Mouse (Mus musculus): Measurements from ENCODE around the gene Grm5.

Gene Grm5

GRCm38 (mm10) chr7:87583868-87584267 lies at the start of gene Grm5:
Grm5 (plus strand) TSS chr7:87584168.
- DNase-seq (ENCODE audit: low read depth, low spot score): no peak

GRCm38 (mm10) chr7:87539031-87539430 lies 44.9 kb upstream of the Grm5 start:
- DNase-seq (ENCODE audit: low read depth, low spot score): no peak

GRCm38 (mm10) chr7:87565300-87565699 lies 18.7 kb upstream of the Grm5 start:
- DNase-seq (ENCODE audit: low read depth, low spot score): peak; percentile 2

- DNase-seq (ENCODE audit: low read depth, low spot score): peak; percentile 57
These were observed 17.5 kb upstream of the Grm5 start for GRCm38 (mm10) chr7:87566476-87566875.

- DNase-seq (ENCODE audit: low read depth, low spot score): no peak
These were observed 323 bp downstream of the Grm5 start for GRCm38 (mm10) chr7:87584281-87584701.

DNA sequence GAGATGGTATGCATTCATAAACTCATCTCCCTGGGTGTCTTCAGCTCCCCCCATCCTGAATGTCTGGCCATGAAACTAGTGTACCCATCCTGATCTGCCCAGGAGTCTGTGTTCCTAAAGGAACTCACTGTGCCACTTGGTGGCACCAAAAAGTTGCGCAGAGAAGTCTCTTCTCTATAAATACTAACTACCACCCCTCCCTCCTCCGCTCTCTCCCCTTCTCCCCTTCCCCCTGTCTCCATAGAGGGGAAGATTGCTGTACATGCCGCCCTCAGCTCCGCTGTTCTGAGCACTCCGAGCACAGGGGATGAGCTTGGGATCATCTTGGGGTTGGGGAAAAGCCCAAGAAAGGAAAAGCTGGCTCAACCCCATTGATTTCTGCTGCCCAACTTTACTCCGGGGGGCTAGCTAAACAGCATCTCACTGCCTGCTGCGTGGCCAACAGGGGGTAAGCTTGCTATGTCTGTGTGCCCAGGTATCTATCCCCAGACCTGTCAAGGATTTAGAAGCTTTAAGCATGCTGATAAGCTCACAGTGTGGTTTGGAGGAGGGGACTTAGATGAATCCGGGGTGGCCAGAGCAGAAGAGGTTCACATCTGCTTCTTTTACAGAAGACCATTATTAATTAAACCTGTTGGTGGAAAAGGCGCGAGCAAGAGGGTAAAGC lies 2.4 kb downstream of the Grm5 start:
- DNase-seq (ENCODE audit: low read depth, low spot score): no peak

GRCm38 (mm10) chr7:87587976-87588375 lies 4.0 kb downstream of the Grm5 start:
- peak; percentile 32 for DNase-seq (ENCODE audit: low read depth, low spot score)

DNA sequence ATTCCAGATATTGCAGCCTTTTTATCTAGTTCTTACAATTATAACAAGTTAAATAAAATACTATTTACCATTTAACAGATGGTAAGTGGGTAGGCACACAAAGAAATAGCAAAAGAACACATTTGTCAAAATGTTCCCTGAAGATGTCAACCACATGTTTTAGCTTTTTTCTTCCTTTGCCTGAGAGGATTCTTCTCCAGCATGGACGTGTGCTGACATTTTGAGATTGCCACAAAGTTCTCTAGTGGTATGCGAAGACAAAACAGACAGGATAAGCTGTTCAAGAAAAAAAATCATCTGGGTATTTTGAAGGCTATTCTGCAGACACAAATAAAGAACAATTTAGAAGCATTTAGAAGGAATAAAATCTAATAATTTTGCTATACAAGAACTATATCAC lies 42.3 kb downstream of the Grm5 start:
- DNase-seq (ENCODE audit: low read depth, low spot score): no peak

DNA sequence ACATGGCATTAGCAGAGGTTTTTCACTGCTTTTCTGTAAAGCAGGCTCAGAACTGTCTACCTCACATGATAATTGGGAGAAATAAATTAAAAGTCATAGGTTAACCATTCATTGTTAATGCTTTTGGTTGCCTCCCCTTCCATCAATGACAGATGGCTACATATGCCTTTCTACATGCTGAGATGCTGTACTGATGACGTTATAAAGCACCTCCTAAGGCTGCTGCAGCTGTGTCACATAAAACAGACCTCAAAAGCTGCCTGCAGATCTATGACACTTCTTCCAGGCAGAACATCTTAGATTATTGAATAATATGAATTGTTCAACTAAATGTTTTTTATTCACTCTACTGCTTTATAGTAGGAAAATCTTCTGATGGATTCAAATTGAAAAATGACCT lies 51.6 kb downstream of the Grm5 start:
- DNase-seq (ENCODE audit: low read depth, low spot score): no peak

- DNase-seq (ENCODE audit: low read depth, low spot score): no peak
These were observed 66.6 kb downstream of the Grm5 start for GRCm38 (mm10) chr7:87650610-87651009.

GRCm38 (mm10) chr7:87661794-87662193 lies 77.8 kb downstream of the Grm5 start:
- DNase-seq (ENCODE audit: low read depth, low spot score): no peak

GRCm38 (mm10) chr7:87664041-87664440 lies 80.1 kb downstream of the Grm5 start:
- DNase-seq (ENCODE audit: low read depth, low spot score): no peak

DNA sequence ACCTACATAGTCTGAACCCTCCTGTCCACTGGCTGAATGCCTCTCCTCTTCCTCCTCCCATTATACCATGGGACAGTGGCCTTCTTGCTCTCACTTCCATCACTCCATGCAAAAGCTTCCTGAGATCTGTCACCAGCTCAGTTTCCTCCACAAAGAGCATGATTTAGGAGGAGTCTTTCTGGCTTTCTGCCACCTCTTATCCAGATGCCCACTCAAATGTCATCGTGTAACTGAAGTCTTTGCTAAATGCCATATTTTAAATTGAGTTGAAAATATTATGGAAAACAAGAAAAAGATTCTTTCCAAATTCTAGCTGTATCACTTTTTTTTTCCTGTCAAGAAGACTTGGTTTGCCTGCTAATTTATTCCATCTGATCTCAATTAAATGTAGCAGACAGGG lies 132.4 kb downstream of the Grm5 start:
- DNase-seq (ENCODE audit: low read depth, low spot score): no peak

DNA sequence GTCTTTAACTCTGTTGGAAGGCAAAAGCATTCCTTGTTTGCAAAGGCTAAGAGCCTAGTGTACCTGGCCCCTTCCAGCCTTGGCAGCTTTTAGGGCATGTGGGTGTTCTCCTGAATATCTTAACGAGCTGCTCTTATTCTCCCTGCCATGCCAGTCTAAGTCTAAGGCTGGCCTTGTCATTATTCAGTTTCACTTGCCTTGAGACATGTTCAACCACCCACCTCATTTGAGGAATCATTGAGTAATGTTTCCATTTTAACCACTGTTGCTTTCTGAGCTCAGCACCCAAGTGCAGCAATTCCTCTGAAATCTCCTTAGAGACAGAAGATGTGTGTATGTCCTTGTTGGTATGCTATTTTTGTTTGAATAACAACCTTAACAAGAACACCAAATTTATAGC lies 134.7 kb downstream of the Grm5 start:
- no peak for DNase-seq (ENCODE audit: low read depth, low spot score)

DNA sequence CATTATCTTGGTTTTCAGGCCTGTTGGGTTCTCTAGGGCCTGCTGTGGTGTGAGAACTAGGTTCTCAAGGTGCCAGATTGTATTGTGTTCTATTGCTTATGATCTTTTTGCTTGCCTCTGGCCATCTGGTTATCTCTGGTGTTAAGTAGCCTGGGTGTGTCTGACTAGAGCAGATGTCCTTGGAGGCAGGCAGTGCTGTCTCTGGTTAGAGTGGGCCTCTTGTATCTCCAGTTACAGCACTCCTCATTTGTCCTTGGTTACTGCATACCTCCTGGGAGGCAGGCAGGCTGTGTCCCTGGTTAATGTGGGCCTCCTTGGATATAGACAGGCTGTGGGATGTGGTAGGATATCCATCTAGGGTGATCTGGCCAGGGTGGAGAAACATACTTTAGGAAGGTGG lies 150.5 kb downstream of the Grm5 start:
- DNase-seq (ENCODE audit: low read depth, low spot score): no peak

- DNase-seq (ENCODE audit: low read depth, low spot score): no peak
These were observed 178.0 kb downstream of the Grm5 start for GRCm38 (mm10) chr7:87761945-87762344.

DNA sequence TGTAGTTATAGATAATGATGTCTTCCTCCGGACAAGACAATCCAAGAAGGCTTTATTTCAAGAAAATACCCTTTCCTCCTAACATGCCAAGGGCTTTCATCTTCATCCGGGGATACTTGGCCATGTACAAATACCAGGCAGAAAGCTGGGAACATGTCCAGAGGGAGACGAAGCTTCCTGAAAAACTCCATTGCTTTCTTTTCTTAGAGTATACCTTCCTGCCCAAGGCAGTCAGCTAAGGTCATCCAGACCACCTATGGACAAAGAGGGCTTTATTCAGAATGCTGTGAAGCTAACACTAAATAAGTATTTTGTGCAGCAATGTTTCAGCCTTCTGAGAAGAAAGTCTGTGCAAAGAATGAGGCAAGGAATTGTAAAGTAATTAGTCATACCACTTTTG lies 178.4 kb downstream of the Grm5 start:
- no peak for DNase-seq (ENCODE audit: low read depth, low spot score)

GRCm38 (mm10) chr7:87787560-87787959 lies 203.6 kb downstream of the Grm5 start:
- DNase-seq (ENCODE audit: low read depth, low spot score): no peak

GRCm38 (mm10) chr7:87788963-87789362 lies 205.0 kb downstream of the Grm5 start:
- no peak for DNase-seq (ENCODE audit: low read depth, low spot score)

DNA sequence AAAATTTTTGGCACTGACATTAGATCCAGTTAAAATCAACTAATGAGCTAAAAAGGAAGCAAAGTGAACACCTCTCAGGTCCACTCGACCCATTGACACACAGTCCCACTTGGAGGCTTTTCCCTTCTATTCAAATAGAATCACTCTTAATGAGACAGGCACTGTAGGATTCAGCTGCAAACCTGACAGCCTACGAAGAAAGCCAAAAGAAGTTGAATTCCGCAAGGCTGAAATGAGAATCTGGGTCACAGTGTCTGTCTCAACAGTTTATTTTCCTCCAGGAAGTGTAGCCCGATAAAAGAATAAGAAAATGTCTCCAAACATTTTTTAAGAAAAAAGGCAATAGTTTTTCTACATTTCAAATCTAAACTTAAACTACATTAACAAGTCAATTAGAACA lies 209.9 kb downstream of the Grm5 start:
- DNase-seq (ENCODE audit: low read depth, low spot score): no peak

DNA sequence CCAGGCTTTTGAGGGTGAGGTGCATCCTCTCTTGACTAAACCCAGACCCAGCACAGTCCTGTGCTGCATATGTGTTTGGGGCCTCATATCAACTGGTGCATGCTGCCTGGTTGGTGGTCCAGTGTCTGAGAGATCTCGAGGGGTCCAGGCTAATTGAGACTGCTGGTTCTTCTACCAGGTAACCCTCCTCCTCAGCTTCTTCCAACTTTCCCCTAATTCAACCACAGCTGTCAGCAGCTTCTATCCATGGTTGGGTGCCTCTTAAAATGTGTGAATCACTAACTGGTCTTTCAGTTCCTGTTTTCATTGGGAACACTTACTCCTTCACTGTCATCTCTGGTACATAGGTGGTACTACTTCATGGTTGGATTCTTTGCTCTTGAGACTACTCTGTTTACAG lies 240.9 kb downstream of the Grm5 start:
- DNase-seq (ENCODE audit: low read depth, low spot score): no peak

GRCm38 (mm10) chr7:87834669-87835068 lies 250.7 kb downstream of the Grm5 start:
- no peak for DNase-seq (ENCODE audit: low read depth, low spot score)

DNA sequence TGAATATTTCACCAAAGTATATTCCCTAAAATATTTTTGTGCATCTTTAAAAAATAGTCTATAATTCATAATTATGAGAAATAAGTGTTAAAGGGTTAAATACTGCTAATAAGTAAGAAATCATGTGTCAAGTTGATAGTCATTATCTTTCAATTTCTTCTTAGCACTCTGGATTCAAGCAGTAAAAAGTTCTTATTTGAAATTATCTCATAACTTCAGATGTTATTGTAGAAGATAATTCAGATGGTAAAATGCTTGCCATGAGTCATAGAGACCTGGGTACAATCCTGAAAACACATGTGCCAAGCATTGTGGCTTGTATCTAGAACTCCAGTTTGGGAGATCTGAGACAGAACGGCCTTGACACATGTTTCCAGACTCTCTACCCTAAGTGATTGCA lies 254.6 kb downstream of the Grm5 start:
- no peak for DNase-seq (ENCODE audit: low read depth, low spot score)

DNA sequence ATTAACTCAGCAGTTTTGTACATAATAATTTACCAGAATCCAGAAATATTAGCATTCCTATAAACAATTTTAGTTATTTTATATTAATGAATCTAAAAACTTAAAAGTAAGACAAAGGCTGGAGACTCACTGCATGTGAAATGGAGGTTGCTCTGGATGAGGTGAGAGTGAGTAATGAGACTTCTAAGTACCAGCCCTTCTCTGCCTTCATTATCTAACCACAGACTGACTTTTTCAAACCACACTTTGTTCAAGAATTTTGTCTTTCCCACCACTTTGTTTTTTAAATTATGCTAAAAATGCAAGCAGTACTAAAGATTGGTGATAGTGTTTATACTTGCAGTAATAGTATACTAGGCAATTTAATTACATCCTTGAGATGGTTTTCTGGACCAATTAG lies 259.5 kb downstream of the Grm5 start:
- DNase-seq (ENCODE audit: low read depth, low spot score): no peak
